Mouse (Mus musculus) hindbrain, postnatal 0 days (tissue): ENCODE measurements around the gene Dgkb. TPM values are rescaled to one million over a fixed set of nuclear protein-coding genes. Genes with fewer than 3 reads are reported as not detected.

Experiments
- ATAC-seq: fragments of 200-750 bp; cut with Nextera tagmentation; 2 replicates; pipeline ENCODE4 v1.8.0; 2017; ENCODE audit warnings: mild to moderate bottlenecking, moderate TSS enrichment, moderate library complexity
- DNase-seq: peaks from one replicate; pipeline ENCODE4 v3.0.0-alpha.2; 2015; ENCODE audit warnings: low spot score
- H3K27ac ChIP-seq: fragments of 300-500 bp; sonication (generic); 2 replicates; pipeline ENCODE4 v1.5.1; 2014; ENCODE audit warnings: mild to moderate bottlenecking
- H3K27me3 ChIP-seq: fragments of 300-500 bp; sonication (generic); 2 replicates; pipeline ENCODE4 v1.6.1; 2014; ENCODE audit warnings: low read length, mixed read lengths; ENCODE audit not compliant: insufficient read depth
- H3K36me3 ChIP-seq: fragments of 300-500 bp; sonication (generic); 2 replicates; pipeline ENCODE4 v1.6.1; 2014; ENCODE audit warnings: low read length, mixed read lengths; ENCODE audit not compliant: insufficient read depth
- H3K4me1 ChIP-seq: fragments of 300-500 bp; sonication (generic); 2 replicates; pipeline ENCODE4 v1.6.1; 2014; ENCODE audit warnings: antibody characterized with exemption, low read length, mixed read lengths; ENCODE audit not compliant: insufficient read depth
- H3K4me2 ChIP-seq: fragments of 300-500 bp; sonication (generic); 2 replicates; pipeline ENCODE4 v1.6.1; 2014; ENCODE audit warnings: low read depth, mild to moderate bottlenecking, low read length, moderate library complexity, mixed read lengths
- H3K4me3 ChIP-seq: fragments of 300-500 bp; sonication (generic); 2 replicates; pipeline ENCODE4 v1.5.1; 2014; ENCODE audit warnings: low read length
- H3K9ac ChIP-seq: fragments of 300-500 bp; sonication (generic); replicated peaks from 2 replicates; pipeline ENCODE4 v1.6.1; 2014; ENCODE audit warnings: mild to moderate bottlenecking, low read length, moderate library complexity, mixed read lengths
- H3K9me3 ChIP-seq: fragments of 300-500 bp; sonication (generic); 2 replicates; pipeline ENCODE4 v1.6.1; 2016; ENCODE audit warnings: low read length, mixed read lengths
- CTCF ChIP-seq: IDR thresholded peaks from 2 replicates; pipeline ENCODE4 v1.5.1; 2016; ENCODE audit warnings: antibody characterized with exemption, control low read depth, low read depth
- WGBS: fragments of 180-500 bp; shearing (Covaris S2); extraction: QIAGEN DNeasy Blood & Tissue Kit; methylation state at CpG from one replicate; pipeline ENCODE4 v1.1.7; 2014; 5-methylcytosine and 5-hydroxymethylcytosine counted together
- polyA plus RNA-seq: library from polyadenylated mRNA; unstranded; fragments of >200 nt; fragmentation: Nextera tagmentation; extraction: Ambion mirVana; gene quantifications from 2 replicates; pipeline ENCODE4 v1.2.1, GENCODE M21; 2015
- total RNA-seq: library from RNA; depleted of rRNA; stranded (reverse); fragments of >200 nt; gene quantifications from 2 replicates; pipeline ENCODE4 v1.2.3, GENCODE M21; 2014; rRNA removed

Gene Dgkb
- 10.0 and 10.3 TPM in 2 replicates for total RNA-seq
- polyA plus RNA-seq, result 11.6 TPM in 2 replicates

GRCm38 (mm10) chr12:37817426-37817825, at the start of gene Dgkb:
Gene Dgkb (plus strand): TSS chr12:37817726.
- H3K9me3 ChIP-seq, result no peaks in the 10 kb centered on the region
- no peaks in the 10 kb centered on the region for H3K27me3 ChIP-seq
- H3K9ac ChIP-seq, result no peak within 1 kb of the TSS
- H3K36me3 ChIP-seq, result no peaks in the 10 kb centered on the region
- no peak for TF ChIP-seq CTCF
- DNase-seq (no peak), ATAC-seq (no peak)
- H3K4me3 ChIP-seq, result no peak within 1 kb of the TSS
- H3K4me2 ChIP-seq, result no peak within 1 kb of the TSS
- H3K27ac ChIP-seq, result no peak within 1 kb of the TSS
- 67% methylated on average over 3 of the region's 3 CpGs for WGBS
- H3K4me1 ChIP-seq, result no peaks in the 10 kb centered on the region

- Histone ChIP-seq H3K4me3 (no peak overlapping the region), H3K9ac (no peak overlapping the region), H3K4me1 (0 out of 2 replicates have a peak, but pooled peaks cover 4% of the 10 kb centered on the region), H3K27ac (no peak overlapping the region), H3K27me3 (no peaks in the 10 kb centered on the region), H3K9me3 (no peaks in the 10 kb centered on the region), H3K4me2 (no peak overlapping the region), H3K36me3 (no peaks in the 10 kb centered on the region)
- ATAC-seq (no peak), DNase-seq (no peak)
- WGBS, result 88% methylated on average over 1 of the region's 1 CpGs
- TF ChIP-seq CTCF, result no peak
These were observed 47.7 kb upstream of the Dgkb start for GRCm38 (mm10) chr12:37769844-37770243.

- Histone ChIP-seq H3K9ac (no peak overlapping the region; the same call in 1 of the 2 replicates), H3K27ac (no peak overlapping the region), H3K4me3 (peak overlapping the region; percentile 23), H3K4me2 (peak overlapping the region; percentile 56), H3K9me3 (no peaks in the 10 kb centered on the region), H3K27me3 (no peaks in the 10 kb centered on the region), H3K36me3 (no peaks in the 10 kb centered on the region), H3K4me1 (0 out of 2 replicates have a peak, but pooled peaks cover 4% of the 10 kb centered on the region)
- TF ChIP-seq CTCF, result peak; percentile 64
- DNase-seq (peak; percentile 86), ATAC-seq (peak; percentile 87)
- WGBS, result 7% methylated on average over 8 of the region's 8 CpGs
These were observed 43.7 kb upstream of the Dgkb start for GRCm38 (mm10) chr12:37773681-37774357.

GRCm38 (mm10) chr12:37774591-37774990, 42.9 kb upstream of the Dgkb start:
- Histone ChIP-seq H3K9ac (no peak overlapping the region), H3K4me3 (no peak overlapping the region), H3K36me3 (no peaks in the 10 kb centered on the region), H3K4me1 (0 out of 2 replicates have a peak, but pooled peaks cover 4% of the 10 kb centered on the region), H3K9me3 (no peaks in the 10 kb centered on the region), H3K4me2 (no peak overlapping the region), H3K27me3 (no peaks in the 10 kb centered on the region), H3K27ac (no peak overlapping the region)
- 43% methylated on average over 2 of the region's 2 CpGs for WGBS
- TF ChIP-seq CTCF, result no peak
- ATAC-seq (no peak), DNase-seq (no peak)

- Histone ChIP-seq H3K36me3 (no peaks in the 10 kb centered on the region), H3K27me3 (no peaks in the 10 kb centered on the region), H3K4me1 (no peaks in the 10 kb centered on the region), H3K27ac (no peak overlapping the region), H3K4me3 (no peak overlapping the region), H3K9me3 (no peaks in the 10 kb centered on the region), H3K4me2 (no peak overlapping the region), H3K9ac (no peak overlapping the region)
- WGBS, result 82% methylated on average over 4 of the region's 4 CpGs
- no peak for ATAC-seq
- no peak for TF ChIP-seq CTCF
- no peak for DNase-seq
These were observed 21.1 kb upstream of the Dgkb start for GRCm38 (mm10) chr12:37796265-37796928.

GRCm38 (mm10) chr12:37814122-37814521, 3.4 kb upstream of the Dgkb start:
- H3K4me2 ChIP-seq, result no peak overlapping the region
- no peaks in the 10 kb centered on the region for H3K36me3 ChIP-seq
- TF ChIP-seq CTCF, result no peak
- no peaks in the 10 kb centered on the region for H3K4me1 ChIP-seq
- no peaks in the 10 kb centered on the region for H3K9me3 ChIP-seq
- H3K27ac ChIP-seq, result no peak overlapping the region
- 78% methylated on average over 3 of the region's 3 CpGs for WGBS
- ATAC-seq (no peak), DNase-seq (no peak)
- no peak overlapping the region for H3K4me3 ChIP-seq
- H3K9ac ChIP-seq, result no peak overlapping the region
- H3K27me3 ChIP-seq, result no peaks in the 10 kb centered on the region
